Mouse (Mus musculus) heart, embryonic 11.5 days (tissue): Measurements from ENCODE around the gene Gla. TPM values are rescaled to one million over a fixed set of nuclear protein-coding genes. Genes with fewer than 3 reads are reported as not detected.

ENCODE experiments used
- ATAC-seq: fragments of 200-750 bp; cut with Nextera tagmentation; replicated peaks from 2 replicates; pipeline ENCODE4 v1.8.0; 2017; ENCODE audit warnings: moderate library complexity; ENCODE audit not compliant: insufficient number of reproducible peaks, low FRiP score, low TSS enrichment
- H3K27ac ChIP-seq: fragments of 300-500 bp; sonication (generic); 2 replicates; pipeline ENCODE4 v1.5.1; 2014; ENCODE audit warnings: mild to moderate bottlenecking, low read depth, low read length
- H3K27me3 ChIP-seq: fragments of 300-500 bp; sonication (generic); 2 replicates; pipeline ENCODE4 v1.6.1; 2014; ENCODE audit warnings: mild to moderate bottlenecking, low read length, mixed read lengths; ENCODE audit not compliant: control insufficient read depth, insufficient read depth
- H3K36me3 ChIP-seq: fragments of 300-500 bp; sonication (generic); 2 replicates; pipeline ENCODE4 v1.6.1; 2014; ENCODE audit warnings: mild to moderate bottlenecking, low read length, moderate library complexity, mixed read lengths; ENCODE audit not compliant: control insufficient read depth, insufficient read depth
- H3K4me1 ChIP-seq: fragments of 300-500 bp; sonication (generic); 2 replicates; pipeline ENCODE4 v1.6.1; 2014; ENCODE audit warnings: low read length; ENCODE audit not compliant: control insufficient read depth, insufficient read depth
- H3K4me2 ChIP-seq: fragments of 300-500 bp; sonication (generic); 2 replicates; pipeline ENCODE4 v1.6.1; 2014; ENCODE audit warnings: mild to moderate bottlenecking, moderate library complexity
- H3K4me3 ChIP-seq: fragments of 300-500 bp; sonication (generic); 2 replicates; pipeline ENCODE4 v1.5.1; 2014; ENCODE audit warnings: low read depth, low read length
- H3K9ac ChIP-seq: fragments of 300-500 bp; sonication (generic); 2 replicates; pipeline ENCODE4 v1.6.1; 2014; ENCODE audit warnings: mild to moderate bottlenecking, low read depth, low read length, moderate library complexity
- H3K9me3 ChIP-seq: fragments of 300-500 bp; sonication (generic); replicated peaks from 2 replicates; pipeline ENCODE4 v1.6.1; 2016; ENCODE audit warnings: low read length; ENCODE audit not compliant: control insufficient read depth
- WGBS: fragments of 180-500 bp; shearing (Covaris S2); extraction: QIAGEN DNeasy Blood & Tissue Kit; methylation state at CpG from one replicate; pipeline ENCODE4 v1.1.7; 2014; ENCODE audit not compliant: insufficient replicate concordance; 5-methylcytosine and 5-hydroxymethylcytosine counted together
- polyA plus RNA-seq: library from polyadenylated mRNA; unstranded; fragments of >200 nt; fragmentation: Nextera tagmentation; extraction: Ambion mirVana; gene quantifications from 2 replicates; pipeline ENCODE4 v1.2.1, GENCODE M21; 2014

Gla gene
- polyA plus RNA-seq = 3.7 TPM in 2 replicates

DNA sequence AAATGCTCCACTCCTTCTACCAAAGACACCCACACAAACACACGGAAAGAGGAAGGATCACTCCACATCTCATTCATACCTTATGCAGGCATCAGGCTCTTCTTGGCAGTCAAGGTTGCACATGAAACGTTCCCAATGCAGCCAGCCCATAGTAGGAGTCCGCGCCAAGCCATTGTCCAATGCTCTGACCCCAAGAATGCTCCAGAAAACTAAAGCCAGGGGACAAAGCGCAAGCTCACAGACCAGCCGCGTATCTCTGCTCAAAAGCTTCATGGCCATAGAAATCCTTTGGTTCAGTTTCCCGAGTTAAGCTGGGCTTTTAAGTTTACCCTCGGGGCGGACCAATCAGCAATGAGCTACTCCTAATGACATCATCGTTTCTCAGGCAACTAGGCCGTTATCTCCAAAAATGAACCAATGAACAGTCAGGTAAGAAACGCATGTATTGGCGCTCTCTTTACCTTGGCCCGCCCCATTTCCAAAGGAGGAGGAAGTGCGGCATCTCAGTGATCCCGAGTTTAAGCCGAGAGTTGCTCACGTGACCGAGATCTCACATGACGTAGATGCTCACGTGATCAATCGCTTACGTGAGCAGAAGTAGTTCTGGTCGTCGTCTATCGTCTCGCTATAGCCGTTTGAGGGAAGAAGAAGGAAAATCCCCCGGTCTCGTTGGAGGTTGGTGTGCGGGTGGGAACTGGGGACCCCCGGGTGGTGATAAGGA lies at the start of gene Gla, which contains the start of gene Hnrnph2:
Gene Gla, minus strand, starts transcription at position 467 of the 721 bp plus-strand sequence.
Gene Hnrnph2, plus strand, starts transcription at position 521 of the 721 bp plus-strand sequence.
- Histone ChIP-seq H3K27ac (peak within 1 kb of the TSS; percentile 88), H3K36me3 (no peaks in the 10 kb centered on the region), H3K4me1 (no peaks in the 10 kb centered on the region), H3K9me3 (no peaks in the 10 kb centered on the region), H3K4me3 (peak within 1 kb of the TSS; percentile 54), H3K9ac (peak within 1 kb of the TSS; percentile 83), H3K4me2 (peak within 1 kb of the TSS; percentile 67), H3K27me3 (no peaks in the 10 kb centered on the region)
- ATAC-seq = peak; percentile 98
- 20% methylated on average over 33 of the region's 33 CpGs for WGBS

DNA sequence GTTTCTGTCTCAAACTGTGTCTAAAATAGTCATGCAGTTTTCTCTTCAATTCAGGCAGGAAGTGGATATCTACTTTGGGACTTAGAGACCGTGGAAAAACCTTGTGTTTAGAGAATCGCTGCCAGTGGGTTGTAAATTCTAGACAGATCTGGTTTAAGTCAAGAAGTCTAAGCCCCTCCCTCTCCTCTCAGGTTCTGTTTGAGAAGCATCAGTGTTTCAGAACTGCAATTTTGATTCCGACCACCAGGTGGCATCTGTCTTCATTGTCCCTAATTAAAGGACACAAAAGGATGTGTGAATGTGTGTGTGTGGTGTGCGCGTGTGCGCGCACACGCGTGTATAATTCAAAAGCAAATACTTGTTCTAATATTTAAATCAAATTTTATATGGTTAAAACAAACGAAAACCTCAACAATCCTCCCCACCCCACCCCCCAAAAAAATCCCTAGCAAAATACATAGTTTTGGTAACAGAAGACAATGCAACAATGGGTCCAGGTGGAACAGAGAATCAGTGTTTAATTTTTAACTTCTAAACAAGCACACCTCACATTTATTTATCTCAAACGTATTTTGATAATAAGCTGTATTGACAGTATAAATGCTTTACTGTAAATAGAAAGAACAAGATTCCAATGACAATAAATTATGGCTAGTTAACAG lies 47.2 kb upstream of the Gla start:
- H3K9ac ChIP-seq = no peak overlapping the region
- H3K4me1 ChIP-seq = no peaks in the 10 kb centered on the region
- 27% methylated on average over 11 of the region's 11 CpGs for WGBS

DNA sequence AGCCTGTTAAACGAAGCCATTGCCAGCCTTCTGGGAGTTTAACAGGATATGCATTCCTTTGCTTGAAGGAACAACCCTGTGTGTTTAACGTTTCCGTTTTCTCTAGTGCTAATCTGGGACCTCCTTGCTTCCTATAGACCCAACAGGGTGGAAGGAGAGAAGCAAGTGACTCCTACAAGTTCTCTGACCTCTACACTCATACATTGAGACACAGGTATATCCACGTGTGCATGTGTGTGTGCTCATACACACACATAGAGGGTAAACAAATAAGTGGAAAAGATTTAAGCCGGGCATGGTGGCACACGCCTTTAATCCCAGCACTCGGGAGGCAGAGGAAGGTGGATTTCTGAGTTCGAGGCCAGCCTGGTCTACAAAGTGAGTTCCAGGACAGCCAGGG lies 46.5 kb upstream of the Gla start:
- WGBS = 67% methylated on average over 8 of the region's 8 CpGs
- Histone ChIP-seq H3K27ac (no peak overlapping the region), H3K27me3 (no peaks in the 10 kb centered on the region), H3K4me2 (no peak overlapping the region), H3K9ac (no peak overlapping the region), H3K9me3 (no peaks in the 10 kb centered on the region), H3K36me3 (no peaks in the 10 kb centered on the region), H3K4me3 (no peak overlapping the region), H3K4me1 (no peaks in the 10 kb centered on the region)
- no peak for ATAC-seq

More for the DNA sequence above, 47.2 kb upstream of the Gla start:
- no peak for ATAC-seq
- no peaks in the 10 kb centered on the region for H3K36me3 ChIP-seq
- no peak overlapping the region for H3K4me3 ChIP-seq
- H3K4me2 ChIP-seq = no peak overlapping the region
- H3K9me3 ChIP-seq = no peaks in the 10 kb centered on the region
- no peaks in the 10 kb centered on the region for H3K27me3 ChIP-seq
- H3K27ac ChIP-seq = no peak overlapping the region

DNA sequence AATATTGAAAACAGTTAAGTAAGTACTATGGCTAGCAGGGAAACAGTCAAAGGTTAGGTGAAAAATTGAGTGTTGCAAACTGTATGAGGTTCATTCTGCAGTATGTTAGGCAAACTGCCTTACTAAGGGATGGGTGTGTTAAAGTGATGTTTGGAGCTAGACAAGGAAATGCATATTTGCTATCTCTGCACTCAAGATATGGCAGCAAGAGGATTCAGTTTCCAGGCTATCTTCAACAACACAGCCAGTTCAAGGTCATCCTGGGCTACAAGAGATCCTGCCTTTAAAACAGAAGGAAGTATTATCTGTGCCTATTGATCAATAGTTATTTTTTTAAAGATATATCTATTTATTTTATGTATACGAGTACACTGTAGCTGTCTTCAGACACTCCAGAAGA lies 45.4 kb upstream of the Gla start:
- ATAC-seq = no peak
- Histone ChIP-seq H3K36me3 (no peaks in the 10 kb centered on the region), H3K4me3 (no peak overlapping the region), H3K4me1 (no peaks in the 10 kb centered on the region), H3K9ac (no peak overlapping the region), H3K27ac (no peak overlapping the region), H3K4me2 (no peak overlapping the region), H3K27me3 (no peaks in the 10 kb centered on the region), H3K9me3 (no peaks in the 10 kb centered on the region)
- 89% methylated on average over 1 of the region's 1 CpGs for WGBS

DNA sequence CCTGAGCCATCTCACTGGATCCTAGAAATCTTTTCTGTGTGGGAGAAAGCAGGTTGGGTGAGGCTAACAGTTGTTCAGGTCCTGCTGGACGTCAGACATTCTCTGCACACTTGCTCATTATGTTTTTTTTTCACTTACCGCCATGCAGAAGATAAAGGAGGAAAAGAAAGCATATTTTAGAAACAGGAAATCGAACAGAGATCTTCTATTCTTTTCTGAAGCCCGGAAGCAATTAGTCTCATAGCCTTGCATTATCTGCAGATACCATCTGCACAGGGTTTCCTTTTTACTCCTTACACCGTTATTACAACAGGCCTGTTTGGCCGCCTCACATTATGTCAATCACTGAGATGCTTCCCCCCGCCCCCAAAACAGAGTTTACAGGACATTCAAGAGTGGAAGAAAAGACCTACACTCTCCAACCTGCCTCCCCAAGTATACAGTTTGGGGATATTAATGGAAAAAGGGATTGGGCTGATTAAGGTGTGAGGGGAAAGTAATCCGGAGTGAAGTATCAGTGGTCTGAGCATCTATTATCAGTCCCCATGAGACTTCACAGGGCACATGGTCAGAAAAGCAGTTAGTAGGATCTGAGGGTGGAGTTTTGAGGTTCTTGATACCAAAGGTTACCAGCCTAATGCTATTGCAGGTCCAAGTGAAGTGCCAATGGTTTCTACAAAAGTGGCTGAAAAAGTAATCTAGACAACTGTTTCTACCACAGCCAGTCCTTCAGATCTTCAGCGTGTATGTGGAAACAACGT lies 40.3 kb upstream of the Gla start:
- Histone ChIP-seq H3K4me1 (no peaks in the 10 kb centered on the region), H3K9me3 (no peaks in the 10 kb centered on the region), H3K27ac (no peak overlapping the region), H3K9ac (no peak overlapping the region), H3K4me2 (no peak overlapping the region), H3K27me3 (no peaks in the 10 kb centered on the region), H3K4me3 (no peak overlapping the region), H3K36me3 (no peaks in the 10 kb centered on the region)
- no peak for ATAC-seq
- 49% methylated on average over 10 of the region's 10 CpGs for WGBS

DNA sequence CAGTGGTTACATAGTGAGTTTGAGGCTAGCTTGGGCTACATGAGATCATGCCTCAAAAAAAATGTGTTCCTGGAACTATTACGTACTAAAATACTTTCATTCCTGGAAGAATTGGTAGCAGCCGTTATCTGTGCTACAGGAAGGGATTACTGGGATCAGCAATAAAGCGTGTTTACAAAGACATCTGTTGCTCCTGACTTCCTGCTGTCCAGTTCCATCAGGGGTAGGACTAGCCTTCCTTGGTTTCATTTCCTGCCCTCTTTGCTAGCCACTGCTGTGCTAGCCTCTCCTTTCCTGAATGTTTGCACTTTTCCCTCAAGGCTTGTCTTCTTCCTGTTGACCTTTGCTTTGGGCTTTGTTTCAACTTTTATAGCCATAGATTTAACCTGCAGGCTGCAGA lies 34.9 kb upstream of the Gla start:
- Histone ChIP-seq H3K27me3 (no peaks in the 10 kb centered on the region), H3K4me3 (no peak overlapping the region), H3K4me2 (no peak overlapping the region), H3K27ac (no peak overlapping the region), H3K36me3 (no peaks in the 10 kb centered on the region), H3K9me3 (no peaks in the 10 kb centered on the region), H3K9ac (no peak overlapping the region), H3K4me1 (no peaks in the 10 kb centered on the region)
- 60% methylated on average over 3 of the region's 3 CpGs for WGBS
- no peak for ATAC-seq

DNA sequence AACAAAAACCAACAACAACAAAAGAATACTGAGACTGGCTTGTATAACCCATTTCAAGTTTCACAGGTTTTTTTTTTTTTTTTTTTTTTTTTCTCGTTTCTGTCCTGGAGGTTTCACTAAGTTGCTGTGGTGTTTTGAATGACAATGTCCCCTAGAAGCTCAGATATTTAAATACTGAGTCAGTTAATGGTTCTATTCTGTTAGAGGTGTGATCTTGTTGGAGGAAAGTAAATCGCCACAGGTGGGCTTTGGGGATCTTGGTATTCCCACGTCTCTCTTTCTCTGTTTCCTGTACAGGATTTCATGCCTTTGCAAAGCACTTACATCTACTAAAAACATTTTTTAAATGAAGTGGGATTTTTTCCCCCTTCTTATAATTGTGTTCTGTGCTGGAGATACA lies 34.2 kb upstream of the Gla start:
- no peak for ATAC-seq
- WGBS = 57% methylated on average over 3 of the region's 3 CpGs
- Histone ChIP-seq H3K27me3 (no peaks in the 10 kb centered on the region), H3K9ac (no peak overlapping the region), H3K27ac (no peak overlapping the region), H3K4me1 (no peaks in the 10 kb centered on the region), H3K36me3 (no peaks in the 10 kb centered on the region), H3K9me3 (no peaks in the 10 kb centered on the region), H3K4me3 (no peak overlapping the region), H3K4me2 (no peak overlapping the region)

DNA sequence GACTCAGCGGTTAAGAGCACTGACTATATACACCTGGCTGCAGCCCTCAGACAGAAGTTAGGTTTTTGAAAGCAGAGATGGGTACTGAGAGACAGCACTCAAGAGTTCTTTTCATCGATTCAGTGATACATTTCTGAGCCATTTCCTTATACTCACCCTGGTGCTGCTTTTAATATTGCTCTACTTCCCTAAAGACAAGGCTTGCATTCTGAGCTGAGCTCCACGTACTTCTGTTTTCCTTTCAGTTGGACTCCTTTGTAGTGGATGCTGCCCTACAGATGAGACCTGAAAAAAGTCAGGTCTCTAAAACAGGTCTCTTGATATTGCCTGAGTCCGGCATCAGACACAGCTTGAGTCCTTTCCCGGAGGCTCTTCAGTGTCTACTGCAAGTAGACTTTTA lies 31.8 kb upstream of the Gla start:
- Histone ChIP-seq H3K36me3 (no peaks in the 10 kb centered on the region), H3K4me2 (no peak overlapping the region), H3K9me3 (no peaks in the 10 kb centered on the region), H3K9ac (no peak overlapping the region), H3K4me1 (no peaks in the 10 kb centered on the region), H3K27ac (no peak overlapping the region), H3K27me3 (no peaks in the 10 kb centered on the region), H3K4me3 (no peak overlapping the region)
- WGBS = 84% methylated on average over 5 of the region's 5 CpGs
- no peak for ATAC-seq
